Mouse (Mus musculus) CH12.LX (cell line): Measurements from ENCODE around the gene Oprm1. TPM values are rescaled to one million over a fixed set of nuclear protein-coding genes. Genes with fewer than 3 reads are reported as not detected.

Experiments
- DNase-seq: peaks from one replicate; pipeline ENCODE4 v3.0.0-alpha.2; 2013; ENCODE audit errors: extremely low read depth
- H3K27ac ChIP-seq: 2 replicates; pipeline ENCODE4 v1.5.1; 2012; ENCODE audit warnings: low read depth, mild to moderate bottlenecking, control low read depth, moderate library complexity; ENCODE audit not compliant: insufficient read depth
- H3K27me3 ChIP-seq: replicated peaks from 2 replicates; pipeline ENCODE3; 2012; ENCODE audit warnings: inconsistent platforms
- H3K36me3 ChIP-seq, 2 experiments: replicated peaks in 1 of 2; 2 replicates each; pipeline versions ENCODE3 to v1.6.1; 2012; ENCODE audit warnings: inconsistent platforms in 1 of 2, low read length in 1 of 2, mild to moderate bottlenecking in 1 of 2, mixed read lengths in 1 of 2, moderate library complexity in 1 of 2; ENCODE audit not compliant: control insufficient read depth in 1 of 2, insufficient read depth in 1 of 2
- H3K4me1 ChIP-seq, 2 experiments: 2 replicates each; pipeline ENCODE4 v1.6.1; 2012; ENCODE audit warnings: inconsistent platforms in 1 of 2, moderate library complexity in 1 of 2; ENCODE audit not compliant: insufficient read depth in 2 of 2, control insufficient read depth in 1 of 2
- H3K4me2 ChIP-seq: 2 replicates; pipeline ENCODE4 v1.6.1; 2012; ENCODE audit warnings: low read depth, mild to moderate bottlenecking, control low read depth; ENCODE audit not compliant: poor library complexity, insufficient read depth, severe bottlenecking
- H3K4me3 ChIP-seq, 3 experiments: fragments of 150-350 bp in 1 of 3; sonication (generic) in 1 of 3; replicated peaks in 1 of 3; 2 replicates each; pipeline versions ENCODE3 to v1.5.1; 2011 to 2012; ENCODE audit warnings: low read depth in 2 of 3, low read length in 2 of 3, mild to moderate bottlenecking in 2 of 3, moderate library complexity in 2 of 3, control low read depth in 1 of 3, improper control_type of control experiment in 1 of 3, inconsistent platforms in 1 of 3, mixed read lengths in 1 of 3; ENCODE audit not compliant: poor library complexity in 1 of 3
- H3K79me2 ChIP-seq: replicated peaks from 2 replicates; pipeline ENCODE4 v1.6.1; 2012; ENCODE audit warnings: mild to moderate bottlenecking, moderate library complexity; ENCODE audit not compliant: control insufficient read depth, poor library complexity, insufficient read depth, severe bottlenecking; ENCODE audit errors: extremely low read depth
- H3K9ac ChIP-seq: 2 replicates; pipeline ENCODE4 v1.6.1; 2012; ENCODE audit warnings: low read depth, mild to moderate bottlenecking, control low read depth, moderate library complexity; ENCODE audit not compliant: insufficient read depth
- H3K9me3 ChIP-seq: replicated peaks from 2 replicates; pipeline ENCODE3; 2012; ENCODE audit warnings: low read length, inconsistent platforms, mixed read lengths
- BHLHE40 ChIP-seq: IDR thresholded peaks from 2 replicates; pipeline ENCODE4 v1.6.1; 2011; ENCODE audit warnings: mild to moderate bottlenecking, low read depth, low read length, improper control_type of control experiment
- CHD1 ChIP-seq: IDR thresholded peaks from 2 replicates; pipeline ENCODE4 v1.6.1; 2012; ENCODE audit warnings: low read depth, low read length, improper control_type of control experiment, inconsistent platforms
- CHD2 ChIP-seq: IDR thresholded peaks from 2 replicates; pipeline ENCODE4 v1.6.1; 2011; ENCODE audit warnings: low read length, improper control_type of control experiment
- CTCF ChIP-seq, 2 experiments: IDR thresholded peaks in 1 of 2; conservative IDR thresholded peaks in 1 of 2; 2 replicates each; pipeline ENCODE4 v1.5.1; 2011 to 2012; ENCODE audit warnings: low read depth in 2 of 2, low read length in 2 of 2, improper control_type of control experiment in 1 of 2, inconsistent platforms in 1 of 2, mild to moderate bottlenecking in 1 of 2, moderate library complexity in 1 of 2
- E2F4 ChIP-seq: IDR thresholded peaks from 2 replicates; pipeline ENCODE4 v1.6.1; 2011; ENCODE audit warnings: low read depth, low read length, improper control_type of control experiment; ENCODE audit not compliant: insufficient replicate concordance
- ELF1 ChIP-seq: IDR thresholded peaks from 2 replicates; pipeline ENCODE4 v1.6.1; 2014; ENCODE audit warnings: low read depth, mild to moderate bottlenecking, inconsistent platforms, low read length, improper control_type of control experiment
- GABPA ChIP-seq: IDR thresholded peaks from 2 replicates; pipeline ENCODE4 v1.6.1; 2012; ENCODE audit warnings: low read depth, low read length, improper control_type of control experiment, inconsistent platforms; ENCODE audit not compliant: insufficient replicate concordance
- IRF4 ChIP-seq: IDR thresholded peaks from 2 replicates; pipeline ENCODE4 v1.6.1; 2014; ENCODE audit warnings: low read depth, mild to moderate bottlenecking, inconsistent platforms, low read length, improper control_type of control experiment
- JUND ChIP-seq: conservative IDR thresholded peaks from 2 replicates; pipeline ENCODE4 v1.6.1; 2011; ENCODE audit warnings: low read depth, low read length, improper control_type of control experiment
- MAFK ChIP-seq: IDR thresholded peaks from 2 replicates; pipeline ENCODE4 v1.6.1; 2011; ENCODE audit warnings: low read length, improper control_type of control experiment; ENCODE audit not compliant: insufficient replicate concordance
- MAX ChIP-seq: IDR thresholded peaks from 2 replicates; pipeline ENCODE4 v1.6.1; 2011; ENCODE audit warnings: low read length, improper control_type of control experiment
- MEF2A ChIP-seq: IDR thresholded peaks from 2 replicates; pipeline ENCODE4 v1.6.1; 2014; ENCODE audit warnings: low read depth, mild to moderate bottlenecking, inconsistent platforms, low read length, improper control_type of control experiment, borderline replicate concordance
- MXI1 ChIP-seq: IDR thresholded peaks from 2 replicates; pipeline ENCODE4 v1.6.1; 2011; ENCODE audit warnings: mild to moderate bottlenecking, low read depth, low read length, improper control_type of control experiment
- MYC ChIP-seq: IDR thresholded peaks from 2 replicates; pipeline ENCODE4 v1.6.1; 2011; ENCODE audit warnings: low read depth, mild to moderate bottlenecking, improper control_type of control experiment, low read length
- PAX5 ChIP-seq: IDR thresholded peaks from 2 replicates; pipeline ENCODE4 v1.6.1; 2012; ENCODE audit warnings: low read length, inconsistent platforms, mixed read lengths
- POLR2A ChIP-seq: IDR thresholded peaks from 2 replicates; pipeline ENCODE4 v1.6.1; 2011; ENCODE audit warnings: low read depth, mild to moderate bottlenecking, improper control_type of control experiment, low read length
- RCOR1 ChIP-seq: conservative IDR thresholded peaks from 2 replicates; pipeline ENCODE4 v1.6.1; 2012; ENCODE audit warnings: low read depth, mild to moderate bottlenecking, inconsistent platforms, low read length, improper control_type of control experiment
- SIN3A ChIP-seq: IDR thresholded peaks from 2 replicates; pipeline ENCODE4 v1.6.1; 2012; ENCODE audit warnings: low read length, improper control_type of control experiment, inconsistent platforms
- UBTF ChIP-seq: IDR thresholded peaks from 2 replicates; pipeline ENCODE4 v1.6.1; 2012; ENCODE audit warnings: low read depth, mild to moderate bottlenecking, inconsistent platforms, low read length, improper control_type of control experiment, moderate library complexity
- USF1 ChIP-seq: IDR thresholded peaks from 2 replicates; pipeline ENCODE4 v1.6.1; 2014; ENCODE audit warnings: low read depth, mild to moderate bottlenecking, inconsistent platforms, low read length, improper control_type of control experiment
- ZC3H11A ChIP-seq: IDR thresholded peaks from 2 replicates; pipeline ENCODE4 v1.6.1; 2012; ENCODE audit warnings: low read depth, mild to moderate bottlenecking, inconsistent platforms, low read length, improper control_type of control experiment
- ZMIZ1 ChIP-seq: IDR thresholded peaks from 2 replicates; pipeline ENCODE4 v1.6.1; 2012; ENCODE audit warnings: low read depth, mild to moderate bottlenecking, inconsistent platforms, low read length, improper control_type of control experiment
- dilution Hi-C: fragments of 300-500 bp; cut with MboI; formaldehyde crosslinking; loops from 2 replicates; pipeline ENCODE4 v1.14.3; 2020; ENCODE audit warnings: low sequenced_read_pairs; ENCODE audit not compliant: extremely low pct_unique_long_range_greater_than_20kb, extremely low pct_ligation_motif_present
- in situ Hi-C: fragments of 300-500 bp; cut with MboI; formaldehyde crosslinking; loops from 3 replicates; pipeline ENCODE4 v1.14.3; 2019; ENCODE audit warnings: low sequenced_read_pairs, low pct_ligation_motif_present, low pct_unique_long_range_greater_than_20kb, mixed read lengths
- polyA plus RNA-seq: library from polyadenylated mRNA; unstranded; fragments of >175 nt; gene quantifications from 2 replicates; pipeline ENCODE4 v1.2.1, GENCODE M21; 2012; ENCODE audit warnings: low read depth; ENCODE audit not compliant: insufficient read length
- total RNA-seq, 2 experiments: library from RNA; depleted of rRNA; stranded (reverse); fragments of 300-350 nt in 1 of 2; fragments of >200 nt in 1 of 2; gene quantifications; 2 replicates each; pipeline ENCODE4 v1.2.3; 2012 to 2014

Oprm1 gene
- total and polyA plus RNA-seq, 3 experiments, result not detected

DNA sequence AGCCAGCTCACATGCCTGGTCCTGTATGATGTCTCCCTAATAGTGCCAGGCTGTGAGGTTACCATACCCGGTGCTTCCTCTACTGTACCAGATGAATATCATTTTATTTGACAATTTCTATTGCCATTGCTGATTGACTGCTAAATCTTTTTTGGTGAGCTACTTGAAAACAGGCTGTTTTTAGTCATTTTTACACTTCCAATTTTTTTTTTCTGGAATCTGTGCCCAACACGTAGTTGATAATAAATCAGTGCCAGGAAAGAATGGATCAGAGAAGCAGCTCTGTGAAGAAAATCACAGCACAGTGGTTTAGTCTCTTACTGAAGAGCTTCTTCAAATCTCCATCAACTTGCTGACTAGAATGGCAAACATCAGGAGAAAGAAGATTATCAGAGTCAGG lies 168.4 kb downstream of the Oprm1 start:
- dilution Hi-C loops, result no loop called here
- TF ChIP-seq ELF1, result no peak
- no peak for TF ChIP-seq ZC3H11A
- TF ChIP-seq BHLHE40, result no peak
- no peak for TF ChIP-seq RCOR1
- no peak for TF ChIP-seq E2F4
- TF ChIP-seq USF1, result no peak
- TF ChIP-seq MXI1, result no peak
- no peak for TF ChIP-seq PAX5
- H3K79me2 ChIP-seq, result no peaks in the 10 kb centered on the region
- no peak overlapping the region for H3K4me3 ChIP-seq
- no peak overlapping the region for H3K9ac ChIP-seq
- H3K27me3 ChIP-seq, result no peaks in the 10 kb centered on the region
- no peak for DNase-seq
- H3K4me1 ChIP-seq, result peaks cover 0 to 14% of the 10 kb centered on the region in 2 experiments; a peak in 2 of 4 replicates
- H3K27ac ChIP-seq, result no peak overlapping the region
- H3K4me2 ChIP-seq, result no peak overlapping the region
- in situ Hi-C loops, result no loop called here
- no peaks in the 10 kb centered on the region for H3K9me3 ChIP-seq
- H3K36me3 ChIP-seq, result no peaks in the 10 kb centered on the region

DNA sequence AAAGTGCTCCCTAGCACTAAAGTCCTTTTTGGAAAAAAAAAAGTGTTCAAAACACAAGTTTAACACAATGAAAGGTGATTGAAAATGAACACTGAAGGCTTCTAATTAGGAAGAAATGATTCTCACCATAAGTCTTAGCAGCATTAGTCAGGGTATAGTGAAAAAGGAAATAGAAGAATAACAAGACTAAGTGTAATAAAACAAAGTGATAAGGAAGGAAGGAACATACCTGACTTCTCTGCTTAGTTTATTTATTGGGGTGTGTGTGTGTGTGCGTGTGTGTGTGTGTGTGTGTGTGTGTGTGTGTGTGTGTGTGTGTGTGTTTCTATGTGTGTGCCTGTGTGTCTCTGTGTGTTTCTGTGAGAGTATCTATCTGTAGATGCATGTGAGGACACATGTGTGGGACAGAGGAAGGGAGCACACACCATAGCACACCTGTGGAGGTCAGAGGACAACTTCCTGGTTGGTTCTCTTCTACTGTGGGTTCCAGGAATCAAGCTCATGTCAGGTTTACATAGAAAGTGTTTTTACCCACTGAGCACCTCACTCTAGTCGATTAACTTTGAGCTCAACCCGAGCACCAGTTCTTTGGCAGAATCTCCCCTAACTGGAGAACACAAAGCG lies 169.4 kb downstream of the Oprm1 start:
- Histone ChIP-seq H3K4me1 (peaks cover 0 to 19% of the 10 kb centered on the region in 2 experiments; a peak in 2 of 4 replicates), H3K4me2 (no peak overlapping the region), H3K27me3 (no peaks in the 10 kb centered on the region), H3K36me3 (no peaks in the 10 kb centered on the region), H3K4me3 (no peak overlapping the region), H3K27ac (no peak overlapping the region), H3K9me3 (no peaks in the 10 kb centered on the region), H3K79me2 (no peaks in the 10 kb centered on the region), H3K9ac (no peak overlapping the region)
- TF ChIP-seq UBTF (no peak), GABPA (no peak), IRF4 (no peak), PAX5 (no peak), JUND (no peak), POLR2A (no peak), MYC (no peak), CHD2 (no peak), USF1 (no peak), MEF2A (no peak), E2F4 (no peak), ZMIZ1 (no peak), CHD1 (no peak), SIN3A (no peak), MAFK (no peak), MAX (no peak), CTCF (conservative IDR thresholded peaks at IDR 0.05 in 1 of 2, IDR thresholded peaks at IDR 0.05 in 1 of 2; ENCODE audit: low read depth in 2 of 2, low read length in 2 of 2) (no peak), BHLHE40 (no peak), MXI1 (no peak)
- no peak for DNase-seq
- dilution Hi-C loops, result no loop called here
- in situ Hi-C loops, result no loop called here
